Mouse (Mus musculus) forebrain, embryonic 16.5 days (tissue): ENCODE data around the gene Sema3g. TPM values are rescaled to one million over a fixed set of nuclear protein-coding genes. Genes with fewer than 3 reads are reported as not detected.
A peak's percentile ranks its signal among the peaks of the same experiment; 100 is the strongest.

Experiments used
- ATAC-seq: fragments of 200-750 bp; cut with Nextera tagmentation; 2 replicates; pipeline ENCODE4 v1.8.0; 2017; ENCODE audit warnings: mild to moderate bottlenecking, moderate library complexity
- H3K27ac ChIP-seq: fragments of 300-500 bp; sonication (generic); 2 replicates; pipeline ENCODE4 v1.5.1; 2014; ENCODE audit warnings: low read length, control low read depth
- H3K27me3 ChIP-seq: fragments of 300-500 bp; sonication (generic); replicated peaks from 2 replicates; pipeline ENCODE4 v1.6.1; 2014; ENCODE audit warnings: low read length; ENCODE audit not compliant: control insufficient read depth, insufficient read depth
- H3K36me3 ChIP-seq: fragments of 300-500 bp; sonication (generic); 2 replicates; pipeline ENCODE4 v1.6.1; 2014; ENCODE audit not compliant: control insufficient read depth, insufficient read depth
- H3K4me1 ChIP-seq: fragments of 300-500 bp; sonication (generic); replicated peaks from 2 replicates; pipeline ENCODE4 v1.6.1; 2014; ENCODE audit warnings: low read length; ENCODE audit not compliant: control insufficient read depth, insufficient read depth
- H3K4me2 ChIP-seq: fragments of 300-500 bp; sonication (generic); 2 replicates; pipeline ENCODE4 v1.6.1; 2014; ENCODE audit warnings: mild to moderate bottlenecking, low read length, control low read depth
- H3K4me3 ChIP-seq: fragments of 300-500 bp; sonication (generic); replicated peaks from 2 replicates; pipeline ENCODE4 v1.5.1; 2014; ENCODE audit warnings: mild to moderate bottlenecking, low read length, control low read depth
- H3K9ac ChIP-seq: fragments of 300-500 bp; sonication (generic); replicated peaks from 2 replicates; pipeline ENCODE4 v1.6.1; 2014; ENCODE audit warnings: low read depth, low read length, control low read depth
- H3K9me3 ChIP-seq: fragments of 300-500 bp; sonication (generic); 2 replicates; pipeline ENCODE4 v1.6.1; 2016; ENCODE audit warnings: low read length; ENCODE audit not compliant: control insufficient read depth
- WGBS: fragments of 180-500 bp; shearing (Covaris S2); extraction: QIAGEN DNeasy Blood & Tissue Kit; methylation state at CpG from one replicate; pipeline ENCODE4 v1.1.7; 2014; 5-methylcytosine and 5-hydroxymethylcytosine counted together
- polyA plus RNA-seq: library from polyadenylated mRNA; unstranded; fragments of >200 nt; fragmentation: Nextera tagmentation; extraction: Ambion mirVana; gene quantifications from 2 replicates; pipeline ENCODE4 v1.2.1, GENCODE M21; 2015

Gene Sema3g
- polyA plus RNA-seq, 1 experiment from 2014 or later = 0.62 TPM

- Histone ChIP-seq H3K4me2 (no peak overlapping the region), H3K4me3 (no peak overlapping the region), H3K9me3 (no peaks in the 10 kb centered on the region), H3K27ac (no peak overlapping the region), H3K36me3 (peaks cover 36% of the 10 kb centered on the region), H3K9ac (no peak overlapping the region), H3K4me1 (peaks cover 6% of the 10 kb centered on the region; the same call in 1 of the 2 replicates), H3K27me3 (no peaks in the 10 kb centered on the region)
- no peak for ATAC-seq
- WGBS = 60% methylated on average over 2 of the region's 2 CpGs
These were observed 25.7 kb upstream of the Sema3g start for GRCm38 (mm10) chr14:31191936-31192335.

- WGBS = 58% methylated on average over 7 of the region's 7 CpGs
- Histone ChIP-seq H3K9ac (no peak overlapping the region), H3K27ac (no peak overlapping the region), H3K4me2 (no peak overlapping the region), H3K4me3 (no peak overlapping the region), H3K27me3 (no peaks in the 10 kb centered on the region), H3K4me1 (peaks cover 12% of the 10 kb centered on the region), H3K36me3 (peaks cover 23% of the 10 kb centered on the region), H3K9me3 (no peaks in the 10 kb centered on the region)
- peak; percentile 39 for ATAC-seq
These were observed 23.9 kb upstream of the Sema3g start for GRCm38 (mm10) chr14:31193791-31194190.

DNA sequence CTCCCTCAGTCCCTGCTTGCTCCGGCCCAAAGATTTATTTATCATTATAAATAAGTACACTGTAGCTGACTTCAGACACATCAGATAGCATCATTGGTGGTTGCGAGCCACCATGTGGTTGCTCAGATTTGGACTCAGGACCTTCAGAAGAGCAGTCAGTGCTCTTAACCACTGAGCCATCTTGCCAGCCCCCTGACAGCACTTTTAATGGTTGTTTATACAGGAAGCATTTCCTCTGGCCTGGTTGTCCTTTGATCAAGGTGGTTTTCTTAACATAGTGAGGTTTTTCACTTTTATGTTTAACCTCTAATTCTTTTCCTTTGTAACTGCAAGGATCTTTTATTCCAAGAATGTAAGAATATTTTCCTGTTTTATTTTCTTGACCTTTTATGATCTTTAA, 23.2 kb upstream of the Sema3g start:
- ATAC-seq = no peak
- Histone ChIP-seq H3K4me2 (no peak overlapping the region), H3K36me3 (peaks cover 19% of the 10 kb centered on the region), H3K4me3 (no peak overlapping the region), H3K4me1 (peaks cover 12% of the 10 kb centered on the region), H3K27me3 (no peaks in the 10 kb centered on the region), H3K9me3 (no peaks in the 10 kb centered on the region), H3K27ac (no peak overlapping the region), H3K9ac (no peak overlapping the region)
- 85% methylated on average over 2 of the region's 2 CpGs for WGBS

DNA sequence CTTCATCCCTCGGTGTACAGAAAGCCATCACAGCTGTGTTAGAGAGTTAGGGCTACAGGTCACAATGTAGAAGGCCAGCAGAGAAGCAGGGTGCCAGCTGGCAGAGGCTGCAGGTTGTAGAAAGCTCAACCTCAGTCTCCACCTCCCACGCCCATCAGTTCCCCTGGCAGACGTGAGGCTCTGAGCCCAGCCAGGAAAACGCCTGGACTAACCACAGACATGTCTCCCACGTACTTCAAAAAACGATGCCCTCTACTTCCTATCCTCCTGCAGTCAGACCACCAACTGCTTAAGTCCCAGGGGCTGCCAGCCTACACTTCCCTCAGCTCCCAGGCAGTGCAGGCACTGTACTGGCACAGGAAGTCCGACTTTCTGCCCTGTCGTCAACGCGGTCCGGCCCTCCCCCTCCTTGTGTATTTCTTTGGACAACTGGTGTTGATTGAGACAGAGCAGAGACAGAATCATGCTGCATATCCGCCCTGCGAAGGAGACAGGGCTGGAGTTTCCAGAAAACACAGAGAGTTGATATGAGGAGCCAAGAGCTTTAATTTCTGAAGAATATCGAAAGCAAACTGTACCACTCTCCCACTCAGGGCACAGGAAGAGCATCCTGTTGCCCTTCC, 22.7 kb upstream of the Sema3g start:
- Histone ChIP-seq H3K4me3 (no peak overlapping the region), H3K4me2 (no peak overlapping the region), H3K36me3 (peaks cover 21% of the 10 kb centered on the region), H3K27ac (no peak overlapping the region), H3K27me3 (no peaks in the 10 kb centered on the region), H3K4me1 (peaks cover 12% of the 10 kb centered on the region), H3K9ac (no peak overlapping the region), H3K9me3 (no peaks in the 10 kb centered on the region)
- no peak for ATAC-seq
- 71% methylated on average over 14 of the region's 14 CpGs for WGBS

- no peak for ATAC-seq
- no peaks in the 10 kb centered on the region for H3K9me3 ChIP-seq
- H3K4me1 ChIP-seq = peaks cover 12% of the 10 kb centered on the region
- 97% methylated on average over 4 of the region's 4 CpGs for WGBS
- no peak overlapping the region for H3K4me2 ChIP-seq
- no peak overlapping the region for H3K9ac ChIP-seq
- H3K27me3 ChIP-seq = no peaks in the 10 kb centered on the region
- no peak overlapping the region for H3K27ac ChIP-seq
- H3K36me3 ChIP-seq = peaks cover 20% of the 10 kb centered on the region
- no peak overlapping the region for H3K4me3 ChIP-seq
These were observed 22.1 kb upstream of the Sema3g start for GRCm38 (mm10) chr14:31195521-31195920.

DNA sequence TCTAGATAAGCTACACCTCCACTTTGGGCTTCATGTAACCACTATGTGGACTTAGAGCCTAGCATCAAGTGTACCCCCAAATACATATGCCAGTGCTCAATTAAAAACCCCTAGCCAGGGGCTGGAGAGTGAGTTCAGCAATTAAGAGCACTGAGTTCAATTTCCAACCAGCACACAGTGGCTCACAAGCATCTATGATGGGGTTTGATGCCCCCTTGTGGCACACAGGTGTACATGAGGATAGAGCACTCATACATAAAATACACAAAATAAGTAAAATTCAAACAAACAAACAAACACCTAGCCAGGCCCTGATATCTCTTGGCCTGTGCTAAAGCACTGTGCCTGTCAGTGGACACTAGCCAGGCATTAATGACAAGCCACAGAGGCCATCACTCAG, 21.7 kb upstream of the Sema3g start:
- Histone ChIP-seq H3K4me3 (no peak overlapping the region), H3K9me3 (no peaks in the 10 kb centered on the region), H3K4me2 (no peak overlapping the region), H3K4me1 (peaks cover 12% of the 10 kb centered on the region), H3K36me3 (peaks cover 17% of the 10 kb centered on the region), H3K27me3 (no peaks in the 10 kb centered on the region), H3K9ac (no peak overlapping the region), H3K27ac (no peak overlapping the region)
- ATAC-seq = no peak

- H3K27me3 ChIP-seq = no peaks in the 10 kb centered on the region
- H3K4me1 ChIP-seq = peaks cover 12% of the 10 kb centered on the region
- WGBS = 66% methylated on average over 16 of the region's 16 CpGs
- H3K4me2 ChIP-seq = no peak overlapping the region
- no peaks in the 10 kb centered on the region for H3K9me3 ChIP-seq
- H3K36me3 ChIP-seq = peaks cover 25% of the 10 kb centered on the region
- ATAC-seq = no peak
- H3K4me3 ChIP-seq = no peak overlapping the region
- H3K27ac ChIP-seq = no peak overlapping the region
- H3K9ac ChIP-seq = no peak overlapping the region
These were observed 19.8 kb upstream of the Sema3g start for GRCm38 (mm10) chr14:31197547-31198516.

DNA sequence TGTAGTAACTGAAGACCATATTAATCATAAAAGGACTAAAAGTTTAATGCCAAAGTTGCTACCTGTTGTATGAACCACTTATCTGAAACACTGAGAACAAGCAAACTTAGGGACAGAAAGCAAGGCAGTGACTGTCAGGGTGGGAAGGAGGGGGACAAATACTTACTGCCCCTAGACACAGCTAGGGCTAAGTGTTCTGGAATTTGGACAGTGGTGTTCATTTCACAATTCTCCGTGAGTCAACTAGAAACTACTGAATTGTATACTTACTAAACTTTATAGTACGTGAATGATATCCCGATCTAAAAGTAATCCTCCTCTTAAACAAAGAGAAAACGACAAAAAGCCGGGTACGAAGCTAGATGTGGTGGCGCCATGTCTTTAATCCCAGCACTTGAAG, 18.1 kb upstream of the Sema3g start:
- H3K4me1 ChIP-seq = peaks cover 10% of the 10 kb centered on the region
- no peak overlapping the region for H3K9ac ChIP-seq
- peaks cover 29% of the 10 kb centered on the region for H3K36me3 ChIP-seq
- no peak overlapping the region for H3K4me2 ChIP-seq
- H3K27ac ChIP-seq = no peak overlapping the region
- no peak for ATAC-seq
- H3K27me3 ChIP-seq = no peaks in the 10 kb centered on the region
- no peak overlapping the region for H3K4me3 ChIP-seq
- 90% methylated on average over 7 of the region's 7 CpGs for WGBS
- no peaks in the 10 kb centered on the region for H3K9me3 ChIP-seq

DNA sequence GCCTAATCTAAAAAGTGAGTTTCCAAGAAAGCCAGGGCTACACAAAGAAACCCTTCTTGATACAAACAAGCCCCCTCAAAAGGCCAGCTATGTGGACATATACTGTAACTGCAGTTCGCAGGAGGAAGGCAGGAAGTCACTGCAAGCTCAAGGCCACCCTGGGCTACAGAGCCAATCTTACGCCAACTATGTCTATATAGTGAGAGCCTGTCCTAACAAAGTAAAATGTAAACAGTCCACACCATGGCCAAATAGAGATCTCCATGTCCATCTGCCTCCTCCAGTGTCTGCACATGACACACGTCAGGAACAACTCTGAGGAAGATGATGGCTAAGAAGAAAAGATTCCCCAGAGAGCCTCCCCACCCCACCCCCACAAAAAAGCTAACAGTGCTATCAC, 17.6 kb upstream of the Sema3g start:
- Histone ChIP-seq H3K27ac (no peak overlapping the region), H3K4me1 (peaks cover 15% of the 10 kb centered on the region), H3K27me3 (no peaks in the 10 kb centered on the region), H3K4me2 (no peak overlapping the region), H3K9ac (no peak overlapping the region), H3K36me3 (peaks cover 29% of the 10 kb centered on the region), H3K4me3 (no peak overlapping the region), H3K9me3 (no peaks in the 10 kb centered on the region)
- ATAC-seq = no peak
- 89% methylated on average over 3 of the region's 3 CpGs for WGBS
